ENCODE assay signal across 14 mouse cellular contexts in genomic region chr5:149002803-149003115, GRCm38 (mm10). TPM values are rescaled to one million over a fixed set of nuclear protein-coding genes. Genes with fewer than 3 reads are reported as not detected.
DNase-seq lines count a peak whose midpoint lies in the region; ATAC-seq and TF ChIP-seq lines count a peak whose summit lies in the region.
"Had no signal": no experiment of that assay in that cellular context is flagged by ENCODE, and none has a peak within 500 bp of the region (broad histone marks: within the 10 kb centered on the region; RNA-seq: fewer than 3 reads in every experiment).

No protein-coding gene starts in this region.

- WGBS in embryonic facial prominence, embryonic 12.5 days = 53% methylated on average over 6 of the region's 6 CpGs
- 81% methylated on average over 6 of the region's 6 CpGs for WGBS in liver, postnatal 0 days (ENCODE audit: insufficient replicate concordance)

- H3K9me3 ChIP-seq in embryonic facial prominence, embryonic 12.5 days = no peaks in the 10 kb centered on the region
- H3K9me3 ChIP-seq in liver, postnatal 0 days (ENCODE audit: low read length) = no peaks in the 10 kb centered on the region
- H3K9me3 ChIP-seq: forebrain, embryonic 10.5 days; midbrain, embryonic 10.5 days had no signal

- no peak overlapping the region for H3K9ac ChIP-seq in embryonic facial prominence, embryonic 12.5 days
- H3K9ac ChIP-seq in liver, postnatal 0 days (replicated peaks) = no peak overlapping the region
- H3K9ac ChIP-seq: heart, embryonic 12.5 days; hindbrain, embryonic 14.5 days had no signal

- no peaks in the 10 kb centered on the region for H3K27me3 ChIP-seq in embryonic facial prominence, embryonic 12.5 days
- H3K27me3 ChIP-seq in liver, postnatal 0 days (ENCODE audit: insufficient read depth, low read length) = no peaks in the 10 kb centered on the region
- H3K27me3 ChIP-seq: heart, embryonic 12.5 days had no signal

- TF ChIP-seq CTCF in liver, postnatal 0 days (IDR thresholded peaks at IDR 0.05; ENCODE audit: low read depth) = no peak

- no peak overlapping the region for H3K4me2 ChIP-seq in embryonic facial prominence, embryonic 12.5 days (replicated peaks)
- H3K4me2 ChIP-seq in liver, postnatal 0 days (ENCODE audit: low read depth, low read length) = no peak overlapping the region
- H3K4me2 ChIP-seq: heart, embryonic 12.5 days; hindbrain, embryonic 14.5 days had no signal

- H3K4me3 ChIP-seq in embryonic facial prominence, embryonic 12.5 days = no peak overlapping the region
- no peak overlapping the region for H3K4me3 ChIP-seq in liver, postnatal 0 days (ENCODE audit: low read depth, low read length)
- H3K4me3 ChIP-seq: forebrain, embryonic 10.5 days; heart, embryonic 12.5 days; midbrain, embryonic 10.5 days had no signal

- peak overlapping the region; percentile 68 for H3K27ac ChIP-seq in embryonic facial prominence, embryonic 12.5 days
- H3K27ac ChIP-seq in liver, postnatal 0 days (ENCODE audit: low read depth) = peak overlapping the region; percentile 88
- H3K27ac ChIP-seq: forebrain, embryonic 10.5 days; hindbrain, embryonic 14.5 days; midbrain, embryonic 10.5 days had no signal

- H3K4me1 ChIP-seq in embryonic facial prominence, embryonic 12.5 days = peaks cover 36% of the 10 kb centered on the region
- H3K4me1 ChIP-seq in liver, postnatal 0 days (ENCODE audit: insufficient read depth) = peaks cover 17% of the 10 kb centered on the region

- no peak for ATAC-seq in embryonic facial prominence, embryonic 12.5 days (ENCODE audit: insufficient number of reproducible peaks, insufficient read depth, low FRiP score, low TSS enrichment)
- ATAC-seq in liver, postnatal 0 days = no peak

- DNase-seq in kidney, adult 18-20 months = peak; percentile 70
- no peak for DNase-seq in kidney, adult 9 months
- peak; percentile 53 for DNase-seq in kidney, postnatal 14 days
- DNase-seq in liver, postnatal 0 days = no peak
- DNase-seq in frontal cortex, postnatal 36 days (ENCODE audit: low spot score in 2 of 2) = no peak
- no peak for DNase-seq in retina, embryonic 14.5 days (ENCODE audit: low spot score)
- DNase-seq in frontal cortex, postnatal 14 days (ENCODE audit: low spot score in 2 of 2) = no peak

- TF ChIP-seq EP300 in liver, postnatal 0 days (IDR thresholded peaks at IDR 0.05; ENCODE audit: low read depth) = no peak

- no peaks in the 10 kb centered on the region for H3K36me3 ChIP-seq in embryonic facial prominence, embryonic 12.5 days
- H3K36me3 ChIP-seq in liver, postnatal 0 days (replicated peaks; ENCODE audit: insufficient read depth, low read length) = no peaks in the 10 kb centered on the region
- H3K36me3 ChIP-seq: forebrain, embryonic 10.5 days; heart, embryonic 12.5 days; midbrain, embryonic 10.5 days had no signal

RNA-seq across cellular contexts. Expression of gene Gm42791, which starts 7.8 kb away (rescaled TPM):
- 3.4 and 4.0 TPM in 2 replicates for polyA plus RNA-seq in embryonic facial prominence, embryonic 12.5 days (2016; fragmentation: Nextera tagmentation; extraction: Ambion mirVana)
- 0.42 TPM in 1 of 2 replicates, not detected in the other for polyA plus RNA-seq in liver, postnatal 0 days (2015; fragmentation: Nextera tagmentation; extraction: Ambion mirVana)
- polyA plus RNA-seq: cortical plate, adult 2 months; heart, embryonic 12.5 days; spleen, adult 2 months had no signal

Comparison
In these comparisons a context has a peak if more than half of its experiments do, and no peak if none do; other contexts are left out.
1. DNase-seq: peak in kidney, adult 18-20 months (single experiment) and kidney, postnatal 14 days (single experiment); none in kidney, adult 9 months (single experiment), liver, postnatal 0 days (single experiment), frontal cortex, postnatal 36 days (0 of 2), retina, embryonic 14.5 days (single experiment) and frontal cortex, postnatal 14 days (0 of 2).